Mouse (Mus musculus) cerebellum, adult 2 months (tissue): Measurements from ENCODE around the gene Sox21.

ENCODE experiments used
- CTCF ChIP-seq: fragments of 200-500 bp; IDR thresholded peaks from 2 replicates; pipeline ENCODE4 v1.5.1; 2011; ENCODE audit warnings: low read depth, mild to moderate bottlenecking, control low read depth, low read length, moderate library complexity, borderline replicate concordance; ENCODE audit not compliant: insufficient read depth
- POLR2A ChIP-seq: fragments of 200-500 bp; IDR thresholded peaks from 2 replicates; pipeline ENCODE4 v1.6.1; 2011; ENCODE audit warnings: low read length, control low read depth, borderline replicate concordance; ENCODE audit not compliant: insufficient read depth

DNA sequence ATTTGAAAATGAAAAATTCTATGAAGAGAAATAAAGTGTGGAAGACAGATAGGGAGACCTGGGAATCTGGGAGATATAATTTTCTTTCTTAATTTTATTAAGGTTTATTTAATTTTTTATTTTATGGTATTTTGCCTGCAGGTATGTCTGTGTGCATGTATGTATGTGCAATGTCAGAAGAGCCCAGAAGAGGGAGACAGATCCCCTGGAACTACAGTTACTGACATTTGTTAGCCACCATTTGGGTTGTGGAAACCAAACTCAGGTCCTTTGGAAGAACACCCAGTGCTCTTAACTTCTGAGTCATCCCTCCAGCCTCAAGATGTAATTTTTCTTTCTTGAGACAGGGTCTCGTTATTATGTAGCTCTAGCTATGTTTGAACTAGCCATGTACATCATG lies 15.9 kb downstream of the Sox21 start:
- TF ChIP-seq POLR2A (no peak), CTCF (no peak)
